Mouse (Mus musculus) thymus, postnatal 10 days (tissue): ENCODE measurements around the gene Vps54.
"Not testable (repeated sequence)": the region's sequence is repeated elsewhere in the genome, so short reads cannot be mapped to it uniquely, and the experiment has no call there.

ENCODE experiments used
- DNase-seq, 2 experiments: peaks; one replicate each; pipeline ENCODE4 v3.0.0; 2021; ENCODE audit warnings: low spot score in 2 of 2

Vps54 gene

GRCm38 (mm10) chr11:21241351-21241750 is 2.3 kb downstream of the Vps54 start:
- DNase-seq, result no peak

- DNase-seq, result no peak
These were observed 8.3 kb downstream of the Vps54 start for GRCm38 (mm10) chr11:21247203-21247865.

- no peak for DNase-seq
These were observed 8.9 kb downstream of the Vps54 start for GRCm38 (mm10) chr11:21247940-21248339.

GRCm38 (mm10) chr11:21250366-21250765 is 11.3 kb downstream of the Vps54 start:
- no peak for DNase-seq

GRCm38 (mm10) chr11:21258611-21259010 is 19.5 kb downstream of the Vps54 start:
- not testable (repeated sequence) for DNase-seq

GRCm38 (mm10) chr11:21265423-21265822 is 26.3 kb downstream of the Vps54 start:
- no peak for DNase-seq

- DNase-seq, result no peak
These were observed 37.1 kb downstream of the Vps54 start for GRCm38 (mm10) chr11:21276151-21276550.

- no peak for DNase-seq
These were observed 47.3 kb downstream of the Vps54 start for GRCm38 (mm10) chr11:21286391-21286790.

GRCm38 (mm10) chr11:21288153-21288552 is 49.1 kb downstream of the Vps54 start:
- DNase-seq, result not testable (repeated sequence)

- DNase-seq, result no peak
These were observed 56.4 kb downstream of the Vps54 start for GRCm38 (mm10) chr11:21295486-21295885.

- DNase-seq, result peak in 1 of 2 experiments; percentile 7
These were observed 64.5 kb downstream of the Vps54 start for GRCm38 (mm10) chr11:21303619-21304018.

GRCm38 (mm10) chr11:21307078-21307668 is 68.1 kb downstream of the Vps54 start:
- no peak for DNase-seq

GRCm38 (mm10) chr11:21308119-21308518 is 69.0 kb downstream of the Vps54 start:
- DNase-seq, result peak in 1 of 2 experiments; percentile 18

- no peak for DNase-seq
These were observed 70.4 kb downstream of the Vps54 start for GRCm38 (mm10) chr11:21309516-21309915.

- no peak for DNase-seq
These were observed 75.0 kb downstream of the Vps54 start for GRCm38 (mm10) chr11:21313922-21314657.

GRCm38 (mm10) chr11:21321577-21321976 is 82.5 kb downstream of the Vps54 start:
- DNase-seq, result no peak

- DNase-seq, result no peak
These were observed 83.3 kb downstream of the Vps54 start for GRCm38 (mm10) chr11:21322349-21322748.

GRCm38 (mm10) chr11:21325781-21326180 is 86.7 kb downstream of the Vps54 start:
- no peak for DNase-seq

- DNase-seq, result no peak
These were observed 87.7 kb downstream of the Vps54 start for GRCm38 (mm10) chr11:21326770-21327169.

- DNase-seq, result no peak
These were observed 88.4 kb downstream of the Vps54 start for GRCm38 (mm10) chr11:21327486-21327885.

GRCm38 (mm10) chr11:21328141-21328540 is 89.1 kb downstream of the Vps54 start:
- DNase-seq, result no peak

- DNase-seq, result no peak
These were observed 93.7 kb downstream of the Vps54 start for GRCm38 (mm10) chr11:21332639-21333295.
